Mouse (Mus musculus) layer of hippocampus, postnatal 36 days (tissue): Measurements from ENCODE around the gene Ammecr1. TPM values are rescaled to one million over a fixed set of nuclear protein-coding genes. Genes with fewer than 3 reads are reported as not detected.

Source experiments
- DNase-seq, 2 experiments: peaks; one replicate each; pipeline ENCODE4 v3.0.0; 2022
- total RNA-seq, 2 experiments: library from RNA; stranded (reverse); gene quantifications; 2 replicates each; pipeline ENCODE4 v1.2.3; 2021

Ammecr1 gene
- total RNA-seq = 1 to 10 TPM; 1.6 to 1.9 TPM

- DNase-seq = peak; percentile 67 to 69
These were observed at the start of gene Ammecr1 for GRCm38 (mm10) chrX:142966008-142966966. Gene Ammecr1, minus strand, starts transcription at chrX:142966728.

DNA sequence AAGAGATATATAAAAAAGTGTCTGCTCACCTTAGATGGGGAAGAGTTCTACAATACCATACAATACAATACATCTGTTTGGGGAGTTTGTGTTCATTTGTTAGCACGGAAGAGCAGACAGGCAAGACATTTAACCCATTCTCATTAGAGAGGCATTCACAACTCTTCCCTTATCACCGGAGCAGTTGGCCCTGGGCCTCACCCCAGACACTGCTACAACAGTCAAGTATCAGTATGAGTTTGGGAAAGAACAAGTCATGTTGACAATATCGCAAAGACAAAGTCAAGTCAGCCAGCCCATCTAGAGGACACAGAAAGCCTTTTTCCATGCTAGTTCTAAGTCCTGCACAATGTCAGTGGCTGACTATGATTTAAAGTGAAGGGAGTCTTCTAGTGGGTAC, 47.6 kb upstream of the Ammecr1 start:
- DNase-seq = no peak

DNA sequence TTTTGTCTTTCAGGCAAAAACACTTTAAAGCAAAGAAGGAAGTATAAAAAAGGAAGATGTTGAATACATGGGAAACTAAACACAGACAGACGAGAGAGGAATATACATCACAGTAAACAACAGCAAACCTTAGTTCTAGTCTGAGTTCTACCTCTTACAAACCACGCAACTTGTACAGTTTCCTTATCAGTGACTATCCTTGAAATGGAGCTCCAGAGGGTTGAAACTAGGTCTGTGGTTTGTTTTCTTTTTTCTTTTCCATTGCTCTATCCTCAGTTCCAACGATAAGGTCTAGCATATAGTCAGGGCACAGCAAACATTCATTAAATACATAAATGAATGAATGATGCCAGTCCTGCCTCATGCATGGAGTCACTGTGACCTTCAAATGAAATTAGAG, 45.8 kb upstream of the Ammecr1 start:
- no peak for DNase-seq

DNA sequence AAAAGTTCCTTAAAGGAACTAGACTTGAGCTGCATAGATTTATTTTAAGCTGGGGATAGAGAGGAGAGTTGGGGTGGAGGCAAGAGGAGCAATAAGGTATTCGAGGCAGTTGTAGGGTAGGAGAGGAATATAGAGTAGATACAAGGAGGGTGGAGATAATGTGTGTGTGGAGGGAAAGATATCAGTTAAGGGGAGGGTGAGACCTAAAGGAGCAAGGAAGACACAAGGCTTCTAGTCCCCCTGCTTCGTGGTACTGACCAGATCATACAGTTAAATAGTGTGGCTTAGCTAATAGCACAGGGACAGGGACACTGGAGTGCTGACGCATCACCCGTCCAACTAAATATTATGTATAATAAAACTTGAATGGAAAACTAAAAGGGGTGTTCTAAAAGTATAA, 45.3 kb upstream of the Ammecr1 start:
- DNase-seq = no peak

- no peak for DNase-seq
These were observed 37.8 kb upstream of the Ammecr1 start for GRCm38 (mm10) chrX:143004131-143004846.

GRCm38 (mm10) chrX:142997214-142997613, 30.7 kb upstream of the Ammecr1 start:
- DNase-seq = no peak

GRCm38 (mm10) chrX:142994514-142994913, 28.0 kb upstream of the Ammecr1 start:
- DNase-seq = no peak

- DNase-seq = no peak
These were observed 17.6 kb upstream of the Ammecr1 start for GRCm38 (mm10) chrX:142984170-142984569.

DNA sequence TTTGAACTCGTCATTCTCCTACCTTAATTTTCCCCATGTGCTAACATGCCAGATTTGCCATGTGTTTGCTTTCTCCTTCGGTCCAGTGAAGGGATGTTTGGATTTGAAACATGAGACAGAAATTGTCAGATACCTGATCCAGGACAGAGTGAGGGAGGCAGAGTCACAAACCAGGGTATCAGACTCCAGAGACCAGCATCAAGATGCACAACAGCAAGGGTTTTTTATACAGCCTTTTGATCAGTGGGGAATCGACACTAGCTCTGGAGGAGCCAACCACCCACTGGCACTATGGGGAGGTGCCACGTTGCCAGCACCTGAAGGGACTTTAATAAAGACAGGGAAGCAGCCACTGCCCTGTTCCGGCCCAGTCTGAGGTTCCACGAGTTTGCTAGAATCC, 17.1 kb upstream of the Ammecr1 start:
- DNase-seq = no peak

DNA sequence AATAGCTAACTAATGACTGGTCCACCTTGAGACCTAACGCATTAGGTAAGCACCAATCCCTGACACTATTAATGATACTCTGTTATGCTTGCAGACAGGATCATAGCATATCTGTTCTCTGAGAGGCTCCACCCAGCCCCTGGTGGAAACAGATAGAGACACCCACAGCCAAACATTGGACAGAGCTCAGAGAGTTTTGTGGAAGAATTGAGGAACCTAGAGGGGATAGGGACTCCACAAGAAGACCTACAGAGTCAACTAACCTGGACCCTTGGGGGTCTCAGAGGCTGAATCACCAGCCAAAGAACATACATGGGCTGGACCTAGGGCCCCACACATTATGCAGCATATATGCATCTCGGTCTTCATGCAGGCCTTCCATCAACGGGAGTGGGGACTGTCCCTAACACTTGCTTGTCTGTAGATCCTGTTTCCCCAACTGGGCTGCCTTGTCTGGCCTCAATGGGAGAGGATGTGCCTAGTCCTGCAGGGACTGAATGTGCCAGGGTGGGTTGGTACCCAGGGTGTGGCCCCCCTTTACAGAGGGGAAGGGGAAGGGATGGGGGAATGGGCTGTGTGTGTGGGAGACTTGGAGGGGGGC, 15.1 kb upstream of the Ammecr1 start:
- no peak for DNase-seq

DNA sequence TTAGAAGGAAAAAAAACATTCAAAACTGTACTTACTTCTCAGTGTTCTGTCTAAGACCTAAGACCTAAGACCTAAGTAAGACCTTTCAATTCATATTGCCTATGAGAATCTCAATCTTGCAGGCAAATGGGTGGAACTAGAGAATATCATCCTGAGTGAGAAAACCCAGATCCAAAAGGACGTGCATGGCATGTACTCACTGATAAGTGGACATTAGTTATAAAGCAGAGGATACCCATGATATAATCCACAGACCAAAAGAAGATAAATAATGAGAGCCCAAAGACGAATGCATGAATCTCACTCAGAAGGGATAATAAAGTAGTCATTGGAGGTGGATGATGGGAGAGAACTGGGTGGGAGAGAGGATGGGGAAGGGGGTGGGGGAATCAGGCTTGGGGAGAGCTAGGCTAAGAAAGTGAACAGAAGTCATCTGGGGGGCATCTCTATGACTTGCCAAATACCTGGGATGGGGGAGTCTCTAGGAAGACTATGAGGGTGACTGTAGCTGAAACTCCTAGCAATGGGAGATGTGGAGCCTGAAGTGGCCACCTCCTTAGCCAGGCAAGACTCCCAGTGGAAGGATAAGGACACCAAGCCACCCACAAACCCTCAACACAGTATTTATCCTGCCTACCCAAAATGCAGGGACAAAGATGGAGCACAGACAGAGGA, 14.5 kb upstream of the Ammecr1 start:
- no peak for DNase-seq

DNA sequence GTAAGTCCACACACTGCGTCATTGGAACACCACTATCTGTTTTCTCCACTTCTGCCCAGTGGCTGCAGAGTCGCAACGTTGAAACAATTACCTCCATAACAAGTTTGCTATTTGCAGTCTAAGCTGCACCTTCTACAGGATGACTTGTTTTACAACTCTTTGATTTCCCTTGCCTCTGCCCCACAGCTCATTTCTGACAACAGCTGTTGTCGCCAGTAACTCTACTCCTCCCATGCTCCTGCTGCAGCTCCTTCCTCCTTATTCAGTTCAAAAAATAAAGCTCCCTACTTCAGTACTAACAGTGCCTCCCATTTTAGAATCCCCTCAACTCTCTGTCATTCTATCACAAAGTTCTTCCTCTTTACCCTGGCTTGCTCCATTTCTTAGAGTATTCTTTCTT, 12.7 kb upstream of the Ammecr1 start:
- no peak for DNase-seq

DNA sequence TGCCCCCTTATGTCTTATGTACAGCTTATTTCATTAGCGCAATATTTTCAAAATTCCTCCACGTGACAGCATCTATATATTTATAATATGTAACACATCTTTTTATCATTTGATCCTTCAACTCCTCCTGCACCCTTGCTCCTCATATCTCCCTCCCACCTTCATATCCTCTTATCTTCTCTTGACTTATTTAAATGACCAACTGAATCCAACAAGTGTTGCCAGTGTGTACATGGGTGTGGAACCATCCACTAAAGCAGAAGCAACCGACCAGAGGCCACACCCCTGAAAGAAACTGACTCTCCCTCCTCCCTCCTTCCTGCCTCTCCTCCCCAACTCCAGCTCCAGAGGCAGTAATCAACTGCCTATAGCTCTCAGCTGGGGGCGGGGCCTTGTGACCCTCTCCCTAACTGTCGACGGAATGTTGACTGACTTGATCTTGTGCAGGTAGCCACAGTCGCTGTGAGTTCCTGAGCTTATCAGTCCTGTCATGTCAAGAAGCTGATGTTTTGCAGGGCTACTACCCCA, 6.0 kb upstream of the Ammecr1 start:
- no peak for DNase-seq

GRCm38 (mm10) chrX:142971759-142972158, 5.2 kb upstream of the Ammecr1 start:
- no peak for DNase-seq

DNA sequence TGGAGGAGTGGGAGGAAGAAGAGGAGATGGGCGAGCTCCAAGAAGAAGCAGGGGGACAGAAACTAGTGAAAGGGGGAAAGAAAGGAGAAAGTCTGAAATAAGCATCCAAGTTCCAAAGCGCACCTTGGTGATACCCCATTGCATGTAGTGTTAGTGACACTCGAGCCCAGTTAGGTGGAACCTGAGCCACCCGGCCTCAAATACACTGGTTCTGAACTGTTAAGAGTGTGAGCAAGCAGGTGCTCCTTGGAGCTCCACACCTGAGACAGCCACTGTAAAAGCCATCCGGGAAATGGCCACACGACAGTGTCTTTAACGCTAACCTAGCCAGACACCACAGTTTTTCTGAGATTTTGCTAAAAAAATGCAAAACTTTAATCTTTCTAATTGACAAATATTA, 539 bp upstream of the Ammecr1 start:
- DNase-seq = no peak

- DNase-seq = peak in 1 of 2 experiments; percentile 1
These were observed 1.1 kb downstream of the Ammecr1 start for GRCm38 (mm10) chrX:142965236-142966007.

GRCm38 (mm10) chrX:142960434-142960833, 6.1 kb downstream of the Ammecr1 start:
- no peak for DNase-seq

GRCm38 (mm10) chrX:142959674-142960307, 6.7 kb downstream of the Ammecr1 start:
- no peak for DNase-seq

GRCm38 (mm10) chrX:142928430-142928829, 38.1 kb downstream of the Ammecr1 start:
- no peak for DNase-seq

- DNase-seq = no peak
These were observed 49.1 kb downstream of the Ammecr1 start for GRCm38 (mm10) chrX:142917394-142917793.

- no peak for DNase-seq
These were observed 49.8 kb downstream of the Ammecr1 start for GRCm38 (mm10) chrX:142916719-142917118.
